Mouse (Mus musculus) C2C12 (cell line): ENCODE data around the gene Tmem231.

Source experiments
- CTCF ChIP-seq: IDR thresholded peaks from one replicate; pipeline ENCODE4 v1.5.1; 2011; ENCODE audit not compliant: control insufficient read depth, insufficient read depth, insufficient read length
- MYOG ChIP-seq: IDR thresholded peaks from one replicate; pipeline ENCODE4 v1.6.1; 2011; ENCODE audit not compliant: control insufficient read depth, insufficient read length; ENCODE audit errors: extremely low read depth

GRCm38 (mm10) chr8:111947144-111947543 lies 13.5 kb upstream of the Tmem231 start:
- TF ChIP-seq CTCF: no peak
- no peak for TF ChIP-seq MYOG
